Mouse (Mus musculus) lung, embryonic 14.5 days (tissue): ENCODE results near the gene Rnf13. TPM values are rescaled to one million over a fixed set of nuclear protein-coding genes. Genes with fewer than 3 reads are reported as not detected.

Source experiments
- ATAC-seq: fragments of 200-750 bp; cut with Nextera tagmentation; 2 replicates; pipeline ENCODE4 v1.8.0; 2017; ENCODE audit warnings: mild to moderate bottlenecking, moderate TSS enrichment, moderate library complexity; ENCODE audit not compliant: insufficient read depth
- DNase-seq: peaks from one replicate; pipeline ENCODE4 v3.0.0-alpha.2; 2015
- H3K27ac ChIP-seq: fragments of 300-500 bp; sonication (generic); 2 replicates; pipeline ENCODE4 v1.5.1; 2014; ENCODE audit warnings: low read depth, mild to moderate bottlenecking, moderate library complexity
- H3K27me3 ChIP-seq: fragments of 300-500 bp; sonication (generic); 2 replicates; pipeline ENCODE4 v1.6.1; 2014; ENCODE audit warnings: low read length, control low read depth; ENCODE audit not compliant: insufficient read depth
- H3K36me3 ChIP-seq: fragments of 300-500 bp; sonication (generic); 2 replicates; pipeline ENCODE4 v1.6.1; 2014; ENCODE audit warnings: control low read depth; ENCODE audit not compliant: insufficient read depth
- H3K4me1 ChIP-seq: fragments of 300-500 bp; sonication (generic); 2 replicates; pipeline ENCODE4 v1.6.1; 2014; ENCODE audit warnings: antibody characterized with exemption, control low read depth; ENCODE audit not compliant: insufficient read depth
- H3K4me2 ChIP-seq: fragments of 300-500 bp; sonication (generic); 2 replicates; pipeline ENCODE4 v1.6.1; 2014; ENCODE audit warnings: mild to moderate bottlenecking
- H3K4me3 ChIP-seq: fragments of 300-500 bp; sonication (generic); 2 replicates; pipeline ENCODE4 v1.5.1; 2014; ENCODE audit warnings: low read depth, low read length
- H3K9ac ChIP-seq: fragments of 300-500 bp; sonication (generic); 2 replicates; pipeline ENCODE4 v1.6.1; 2014
- H3K9me3 ChIP-seq: fragments of 300-500 bp; sonication (generic); 2 replicates; pipeline ENCODE4 v1.6.1; 2016; ENCODE audit warnings: low read depth, low read length, control low read depth
- CTCF ChIP-seq: IDR thresholded peaks from 2 replicates; pipeline ENCODE4 v1.5.1; 2016; ENCODE audit warnings: antibody characterized with exemption, low read depth
- WGBS: fragments of 180-500 bp; shearing (Covaris S2); extraction: QIAGEN DNeasy Blood & Tissue Kit; methylation state at CpG from one replicate; pipeline ENCODE4 v1.1.7; 2014; 5-methylcytosine and 5-hydroxymethylcytosine counted together
- polyA plus RNA-seq: library from polyadenylated mRNA; unstranded; fragments of >200 nt; fragmentation: Nextera tagmentation; extraction: Ambion mirVana; gene quantifications from 2 replicates; pipeline ENCODE4 v1.2.1, GENCODE M21; 2014

The Rnf13 gene
- 62.2 and 67.2 TPM in 2 replicates for polyA plus RNA-seq

GRCm38 (mm10) chr3:57735511-57736370 is at the start of gene Rnf13:
Rnf13 (plus strand) TSS chr3:57736062.
- ATAC-seq (peak; percentile 99), DNase-seq (peak; percentile 98)
- Histone ChIP-seq H3K4me1 (peaks cover 6% of the 10 kb centered on the region; the same call in 1 of the 2 replicates), H3K9me3 (no peaks in the 10 kb centered on the region), H3K4me2 (peak within 1 kb of the TSS; percentile 81), H3K27ac (peak within 1 kb of the TSS; percentile 95), H3K36me3 (no peaks in the 10 kb centered on the region), H3K9ac (peak within 1 kb of the TSS; percentile 77), H3K27me3 (no peaks in the 10 kb centered on the region), H3K4me3 (peak within 1 kb of the TSS; percentile 80)
- under 1% methylated on average over 59 of the region's 59 CpGs for WGBS
- no peak for TF ChIP-seq CTCF

GRCm38 (mm10) chr3:57691772-57692171 is 44.1 kb upstream of the Rnf13 start:
- WGBS = 75% methylated on average over 4 of the region's 4 CpGs
- no peak for DNase-seq
- no peak overlapping the region for H3K9ac ChIP-seq
- H3K27me3 ChIP-seq = no peaks in the 10 kb centered on the region
- no peak overlapping the region for H3K27ac ChIP-seq
- H3K4me1 ChIP-seq = no peaks in the 10 kb centered on the region
- no peak overlapping the region for H3K4me3 ChIP-seq
- no peak for TF ChIP-seq CTCF
- no peaks in the 10 kb centered on the region for H3K36me3 ChIP-seq
- no peak for ATAC-seq
- no peak overlapping the region for H3K4me2 ChIP-seq
- no peaks in the 10 kb centered on the region for H3K9me3 ChIP-seq

- DNase-seq (no peak), ATAC-seq (no peak)
- H3K4me3 ChIP-seq = no peak within 1 kb of the TSS
- H3K27ac ChIP-seq = no peak within 1 kb of the TSS
- H3K27me3 ChIP-seq = no peaks in the 10 kb centered on the region
- H3K9me3 ChIP-seq = no peaks in the 10 kb centered on the region
- H3K9ac ChIP-seq = no peak within 1 kb of the TSS
- TF ChIP-seq CTCF = no peak
- H3K4me1 ChIP-seq = no peaks in the 10 kb centered on the region
- H3K36me3 ChIP-seq = no peaks in the 10 kb centered on the region
- no peak within 1 kb of the TSS for H3K4me2 ChIP-seq
- WGBS = 61% methylated on average over 2 of the region's 2 CpGs
Observed at GRCm38 (mm10) chr3:57692719-57693118, 43.1 kb upstream of the Rnf13 start, which contains the start of gene Ankub1. Ankub1 (minus strand) TSS chr3:57692799.

DNA sequence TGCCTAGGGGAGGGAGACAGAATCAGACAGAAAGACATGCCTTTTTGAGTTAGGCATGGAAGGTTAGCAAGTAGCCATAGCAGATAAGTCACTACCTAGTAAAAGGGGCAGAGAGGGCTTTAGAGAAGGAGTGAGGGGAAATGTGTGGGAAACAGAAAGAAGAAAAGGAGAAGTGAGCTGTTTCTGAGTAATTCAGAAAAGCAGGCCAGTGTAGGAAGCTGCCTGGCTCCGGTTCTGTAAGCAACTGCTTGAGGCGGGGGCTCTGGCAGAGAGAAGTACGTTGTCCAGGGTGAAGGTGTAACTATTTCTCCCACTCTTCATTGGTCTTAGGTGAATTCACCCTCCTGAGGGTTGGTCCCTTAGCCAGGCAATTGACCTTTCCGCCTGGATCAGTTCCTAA is 39.6 kb upstream of the Rnf13 start:
- no peak overlapping the region for H3K9ac ChIP-seq
- DNase-seq = no peak

GRCm38 (mm10) chr3:57696779-57697178 is 39.1 kb upstream of the Rnf13 start:
- Histone ChIP-seq H3K27me3 (no peaks in the 10 kb centered on the region), H3K27ac (no peak overlapping the region), H3K36me3 (no peaks in the 10 kb centered on the region), H3K4me1 (no peaks in the 10 kb centered on the region), H3K9me3 (no peaks in the 10 kb centered on the region), H3K4me2 (no peak overlapping the region), H3K4me3 (no peak overlapping the region), H3K9ac (no peak overlapping the region)
- DNase-seq (no peak), ATAC-seq (no peak)
- 90% methylated on average over 9 of the region's 9 CpGs for WGBS
- TF ChIP-seq CTCF = no peak

More for the DNA sequence above, 39.6 kb upstream of the Rnf13 start:
- Histone ChIP-seq H3K4me1 (no peaks in the 10 kb centered on the region), H3K36me3 (no peaks in the 10 kb centered on the region), H3K4me3 (no peak overlapping the region), H3K4me2 (no peak overlapping the region), H3K27me3 (no peaks in the 10 kb centered on the region), H3K9me3 (no peaks in the 10 kb centered on the region), H3K27ac (no peak overlapping the region)
- WGBS = 86% methylated on average over 4 of the region's 4 CpGs
- no peak for TF ChIP-seq CTCF
- no peak for ATAC-seq

GRCm38 (mm10) chr3:57714151-57714550 is 21.7 kb upstream of the Rnf13 start:
- Histone ChIP-seq H3K9me3 (no peaks in the 10 kb centered on the region), H3K4me1 (no peaks in the 10 kb centered on the region), H3K4me3 (no peak overlapping the region), H3K27ac (no peak overlapping the region), H3K36me3 (no peaks in the 10 kb centered on the region), H3K27me3 (no peaks in the 10 kb centered on the region), H3K4me2 (no peak overlapping the region), H3K9ac (no peak overlapping the region)
- ATAC-seq (no peak), DNase-seq (no peak)
- 81% methylated on average over 6 of the region's 6 CpGs for WGBS
- no peak for TF ChIP-seq CTCF

GRCm38 (mm10) chr3:57732206-57732915 is 3.5 kb upstream of the Rnf13 start:
- Histone ChIP-seq H3K9ac (no peak overlapping the region), H3K27me3 (no peaks in the 10 kb centered on the region), H3K4me3 (no peak overlapping the region), H3K4me2 (no peak overlapping the region), H3K4me1 (peaks cover 5% of the 10 kb centered on the region; the same call in 1 of the 2 replicates), H3K27ac (no peak overlapping the region), H3K9me3 (no peaks in the 10 kb centered on the region), H3K36me3 (no peaks in the 10 kb centered on the region)
- 60% methylated on average over 5 of the region's 5 CpGs for WGBS
- no peak for TF ChIP-seq CTCF
- DNase-seq (no peak), ATAC-seq (no peak)
